Comparison of ENCODE assay signal across 24 mouse cellular contexts in the genomic region with DNA sequence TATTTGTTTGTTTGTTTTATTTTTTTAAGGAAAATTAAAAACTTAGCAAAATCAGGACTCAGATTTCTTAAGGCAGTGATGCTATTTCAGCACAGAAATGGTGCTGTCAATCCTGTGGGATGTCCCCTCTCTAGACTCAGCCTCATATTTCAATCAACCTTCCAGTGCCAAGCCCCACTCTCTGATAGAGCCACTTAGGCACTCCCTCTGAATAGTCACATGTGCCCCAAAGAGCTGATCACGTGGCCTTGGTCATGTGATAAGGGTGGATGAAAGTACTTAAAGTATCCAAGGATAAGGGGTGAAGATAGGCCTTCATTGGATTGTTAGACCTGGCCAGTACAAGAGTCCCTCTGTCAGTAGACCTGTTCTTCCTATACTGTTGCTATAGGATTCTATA.
DNase-seq lines count a peak whose midpoint lies in the region; ATAC-seq and TF ChIP-seq lines count a peak whose summit lies in the region.
"Had no signal": no experiment of that assay in that cellular context is flagged by ENCODE, and none has a peak within 500 bp of the region (broad histone marks: within the 10 kb centered on the region; RNA-seq: fewer than 3 reads in every experiment).

No protein-coding gene starts in this region.

- H3K27me3 ChIP-seq in C2C12 (ENCODE audit: control insufficient read depth, insufficient read depth, insufficient read length), result no peaks in the 10 kb centered on the region
- H3K27me3 ChIP-seq in intestine, embryonic 15.5 days (replicated peaks), result no peaks in the 10 kb centered on the region
- H3K27me3 ChIP-seq in myocyte (ENCODE audit: control insufficient read depth, insufficient read depth, insufficient read length), result no peaks in the 10 kb centered on the region
- H3K27me3 ChIP-seq in cerebellum, adult 2 months (ENCODE audit: control insufficient read depth, insufficient read depth, low read length), result no peaks in the 10 kb centered on the region
- H3K27me3 ChIP-seq: CH12.LX; embryonic facial prominence, embryonic 13.5 days; embryonic facial prominence, embryonic 15.5 days; forebrain, embryonic 13.5 days; forebrain, embryonic 15.5 days; Patski had no signal

- no peaks in the 10 kb centered on the region for H3K79me3 ChIP-seq in C2C12 (ENCODE audit: low read depth)

- TF ChIP-seq CTCF in C2C12 (IDR thresholded peaks at IDR 0.05; ENCODE audit: control insufficient read depth, insufficient read depth, insufficient read length), result no peak
- no peak for TF ChIP-seq CTCF in cerebellum, adult 2 months (IDR thresholded peaks at IDR 0.05; ENCODE audit: borderline replicate concordance, insufficient read depth, low read depth, low read length)

- no peak for DNase-seq in cerebellum, adult 2 months
- DNase-seq: adrenal gland, adult 8-10 months; adrenal gland, postnatal 14 days; adrenal gland, postnatal 36 days; cerebellum, adult 11-12 months; cerebellum, adult 8-10 months; cerebellum, adult 9-11 months; cerebellum, postnatal 14 days; cerebellum, postnatal 36 days; embryo, embryonic 11 days; forebrain, postnatal 0 days had no signal

- 42% methylated on average over 1 of the region's 1 CpGs for WGBS in intestine, embryonic 15.5 days
- WGBS in cerebellum, adult 2 months, result 68% methylated on average over 1 of the region's 1 CpGs

- no peaks in the 10 kb centered on the region for H3K79me2 ChIP-seq in C2C12 (ENCODE audit: control insufficient read depth, insufficient read depth)
- H3K79me2 ChIP-seq in myocyte (ENCODE audit: control insufficient read depth, insufficient read depth), result no peaks in the 10 kb centered on the region

- H3K4me3 ChIP-seq in C2C12 (ENCODE audit: insufficient read depth, poor library complexity, severe bottlenecking) (no peak overlapping the region), myocyte (no peak overlapping the region)
- no peak overlapping the region for H3K4me3 ChIP-seq in intestine, embryonic 15.5 days (replicated peaks)
- no peak overlapping the region for H3K4me3 ChIP-seq in cerebellum, adult 2 months (replicated peaks; ENCODE audit: insufficient read depth, low read depth, low read length)
- H3K4me3 ChIP-seq: embryonic facial prominence, embryonic 13.5 days; embryonic facial prominence, embryonic 15.5 days; forebrain, embryonic 13.5 days; forebrain, embryonic 15.5 days had no signal

- no peak overlapping the region for H3K27ac ChIP-seq in intestine, embryonic 15.5 days
- no peak overlapping the region for H3K27ac ChIP-seq in cerebellum, adult 2 months (ENCODE audit: insufficient read depth, low read length)
- H3K27ac ChIP-seq: embryonic facial prominence, embryonic 13.5 days; embryonic facial prominence, embryonic 15.5 days; forebrain, embryonic 13.5 days; forebrain, embryonic 15.5 days had no signal

- H3K4me2 ChIP-seq in intestine, embryonic 15.5 days (replicated peaks), result no peak overlapping the region
- no peak overlapping the region for H3K4me2 ChIP-seq in myocyte (ENCODE audit: low read depth)
- H3K4me2 ChIP-seq: embryonic facial prominence, embryonic 13.5 days; embryonic facial prominence, embryonic 15.5 days; forebrain, embryonic 13.5 days; forebrain, embryonic 15.5 days had no signal

- H3K9me3 ChIP-seq in intestine, embryonic 15.5 days, result no peaks in the 10 kb centered on the region
- H3K9me3 ChIP-seq: embryonic facial prominence, embryonic 13.5 days; embryonic facial prominence, embryonic 15.5 days; forebrain, embryonic 13.5 days; forebrain, embryonic 15.5 days had no signal

- no peaks in the 10 kb centered on the region for H3K4me1 ChIP-seq in intestine, embryonic 15.5 days (replicated peaks)
- no peaks in the 10 kb centered on the region for H3K4me1 ChIP-seq in cerebellum, adult 2 months (ENCODE audit: control insufficient read depth, insufficient read depth, low read length)
- H3K4me1 ChIP-seq: embryonic facial prominence, embryonic 13.5 days; forebrain, embryonic 15.5 days had no signal

- no peaks in the 10 kb centered on the region for H3K36me3 ChIP-seq in C2C12 (ENCODE audit: control insufficient read depth, insufficient read depth)
- no peaks in the 10 kb centered on the region for H3K36me3 ChIP-seq in intestine, embryonic 15.5 days
- H3K36me3 ChIP-seq in myocyte (ENCODE audit: control insufficient read depth, insufficient read depth), result no peaks in the 10 kb centered on the region
- H3K36me3 ChIP-seq: embryonic facial prominence, embryonic 13.5 days; embryonic facial prominence, embryonic 15.5 days; forebrain, embryonic 15.5 days; G1E had no signal

- ATAC-seq in intestine, embryonic 15.5 days, result peak; percentile 83
- no peak for ATAC-seq in erythroblast, adult 5-6 weeks (replicated peaks; ENCODE audit: low FRiP score, poor library complexity, severe bottlenecking)
- ATAC-seq: activated CD4-positive, CD25-positive, alpha-beta regulatory T cell, adult 4 months; CD4-positive, CD25-positive, alpha-beta regulatory T cell, adult 4 months; forebrain, embryonic 13.5 days; forebrain, embryonic 15.5 days; forebrain, postnatal 0 days; Patski had no signal

- no peak overlapping the region for H3K9ac ChIP-seq in intestine, embryonic 15.5 days
- H3K9ac ChIP-seq: embryonic facial prominence, embryonic 13.5 days; embryonic facial prominence, embryonic 15.5 days; forebrain, embryonic 13.5 days; forebrain, embryonic 15.5 days; forebrain, postnatal 0 days had no signal

- TF ChIP-seq POLR2A in myocyte (IDR thresholded peaks at IDR 0.05; ENCODE audit: insufficient read length, low read depth), result no peak
- TF ChIP-seq POLR2A in cerebellum, adult 2 months (IDR thresholded peaks at IDR 0.05; ENCODE audit: borderline replicate concordance, insufficient read depth, low read length), result no peak

- H3ac ChIP-seq in C2C12 (ENCODE audit: control insufficient read depth, insufficient read length, low read depth) (no peak overlapping the region), myocyte (ENCODE audit: control insufficient read depth, insufficient read length) (no peak overlapping the region)

TF ChIP-seq in C2C12, 6 proteins besides CTCF, POLR2A, EP300 and RAD21:
- TF ChIP-seq USF1 (IDR thresholded peaks at IDR 0.05; ENCODE audit: low read depth) (peak; percentile 58), CEBPB (IDR thresholded peaks at IDR 0.05; ENCODE audit: low read depth) (no peak)

TF ChIP-seq in myocyte, 11 proteins besides CTCF, POLR2A, EP300 and RAD21:
- TF ChIP-seq USF1 (IDR thresholded peaks at IDR 0.05; ENCODE audit: low read depth) (peak; percentile 39), CEBPB (IDR thresholded peaks at IDR 0.05; ENCODE audit: insufficient read depth, poor library complexity, severe bottlenecking) (no peak)
